Mouse (Mus musculus) heart, postnatal 14 days (tissue): Measurements from ENCODE around the gene Esrp2. TPM values are rescaled to one million over a fixed set of nuclear protein-coding genes. Genes with fewer than 3 reads are reported as not detected.

Experiments
- DNase-seq, 2 experiments: peaks; one replicate each; pipeline ENCODE4 v3.0.0; 2021 to 2022
- intact Hi-C: fragments of 180-260 bp; cut with DNase I; formaldehyde crosslinking; loops from one replicate; pipeline ENCODE4 v1.15.1; 2025
- long read RNA-seq, 2 experiments: library from polyadenylated mRNA; stranded (forward); transcript quantifications; one replicate each; pipeline ENCODE4 v2.0.0; 2021
- total RNA-seq, 2 experiments: library from RNA; stranded (reverse); gene quantifications; 2 replicates each; pipeline ENCODE4 v1.2.3; 2021

Esrp2 gene
- total RNA-seq, result 1 to 10 TPM in 1 of 2 experiments, under 1 TPM in 1; 0.45 to 1.0 TPM
- long read RNA-seq, experiment 1, partial matches to known transcripts, result 0 of 1 reads
- long read RNA-seq, experiment 1, other reads (novel, unspliced or antisense), result 0 of 1 reads
- long read RNA-seq, experiment 2, partial matches to known transcripts, result 1 of 1 reads
- long read RNA-seq, experiment 2, other reads (novel, unspliced or antisense), result 0 of 1 reads

DNA sequence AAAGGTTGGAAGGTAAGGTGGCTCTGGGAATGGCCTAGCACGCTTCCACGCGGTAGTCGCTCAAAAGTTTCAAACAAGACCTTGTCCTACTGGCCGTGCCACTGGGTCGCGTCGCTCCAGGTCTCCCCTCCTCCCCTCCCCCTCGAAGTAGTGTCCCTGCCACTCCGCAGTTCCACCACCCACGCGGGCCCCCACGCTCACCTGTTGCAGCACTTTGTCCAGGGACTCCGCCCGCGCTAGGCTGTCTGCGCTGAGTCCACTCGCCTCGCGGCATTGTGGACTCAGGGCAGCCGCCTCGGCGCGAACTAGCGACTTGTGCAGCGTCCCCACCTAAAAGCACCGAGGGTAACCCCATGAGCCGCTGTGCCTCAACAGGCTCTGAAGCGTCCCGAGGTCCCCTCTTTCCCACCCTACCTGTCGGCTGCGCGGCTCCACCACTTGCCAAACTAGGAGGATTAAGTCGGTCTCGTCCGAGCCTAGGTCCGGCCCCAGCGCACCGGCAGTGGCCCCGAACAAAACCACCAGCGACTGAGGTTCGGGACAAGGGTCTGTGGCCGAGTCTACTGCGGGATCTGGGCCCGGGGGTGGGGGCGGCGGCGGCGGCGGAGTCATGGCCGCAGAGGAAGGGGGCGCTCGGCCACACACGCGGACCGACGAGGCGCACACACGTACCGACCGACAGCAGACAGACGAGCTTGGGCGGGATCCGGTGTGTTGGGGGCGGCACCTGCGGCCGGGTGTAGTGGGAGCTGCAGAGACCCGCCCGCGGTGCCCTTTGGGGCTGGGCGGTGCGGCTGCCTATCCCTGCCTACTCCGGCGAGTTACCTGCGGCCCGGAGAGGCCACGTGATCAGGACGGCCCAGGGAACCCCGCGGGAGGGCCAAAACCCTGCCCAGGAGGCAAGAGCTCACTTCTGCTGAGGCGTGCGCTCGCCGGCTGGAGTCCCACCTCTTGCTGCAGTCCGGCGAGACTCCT lies at the start of gene Esrp2:
Gene Esrp2 (minus strand): TSS at position 819 of the 975 bp plus-strand sequence.
- intact Hi-C loops, result no loop called here
- peak; percentile 46 to 58 for DNase-seq

DNA sequence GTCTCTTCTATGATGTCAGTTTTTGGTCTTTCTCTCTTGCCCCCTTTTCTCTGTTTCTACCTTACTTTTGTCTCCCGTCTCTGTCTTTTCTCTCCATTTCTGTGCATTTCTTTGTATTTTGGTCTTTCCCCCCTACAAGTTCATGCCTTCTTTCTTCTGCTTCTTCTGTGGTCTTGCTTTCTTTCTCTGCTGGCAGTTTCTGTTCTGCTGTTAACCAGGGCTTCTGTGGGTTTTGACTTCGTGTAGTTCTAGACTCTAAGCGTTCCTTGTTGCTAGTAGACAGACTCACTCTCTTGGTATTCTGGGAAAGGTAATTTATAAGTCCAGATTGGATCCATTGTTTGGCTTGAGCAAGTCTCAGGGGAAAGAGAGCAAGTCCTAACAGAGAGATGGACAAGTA lies 49.6 kb upstream of the Esrp2 start:
- intact Hi-C loops, result no loop called here
- no peak for DNase-seq

DNA sequence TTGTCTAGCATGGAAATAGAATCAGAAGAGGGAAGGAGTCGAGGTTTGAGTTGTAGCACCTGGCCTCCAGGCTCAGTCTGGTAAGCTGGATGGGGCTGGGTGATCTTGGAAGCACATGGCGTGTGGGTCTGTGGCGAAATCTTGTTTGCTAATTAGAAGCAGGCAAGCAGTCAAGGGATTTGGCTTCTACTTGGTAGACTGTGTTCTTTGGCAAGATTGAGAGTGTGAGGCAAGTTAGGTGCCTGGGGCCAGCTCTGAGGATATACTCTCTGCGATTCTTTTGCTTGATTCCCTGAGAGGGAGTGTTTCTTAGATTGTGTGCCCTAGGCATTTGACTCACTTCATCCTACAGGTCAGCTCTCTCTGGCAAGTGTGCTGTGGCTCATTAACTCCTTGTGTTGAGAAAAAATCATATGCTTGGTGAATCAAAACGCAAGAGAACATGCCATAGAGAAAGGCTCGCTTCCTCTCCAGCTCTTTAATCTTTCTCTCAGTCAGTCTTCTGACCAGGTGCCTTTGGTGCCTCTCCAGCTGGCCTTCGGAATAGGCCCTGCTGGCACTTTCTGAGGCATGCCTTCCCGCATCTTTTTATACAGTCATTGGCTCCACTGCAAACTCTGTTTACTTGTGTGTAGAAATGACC lies 49.0 kb upstream of the Esrp2 start:
- peak; percentile 38 to 48 for DNase-seq
- intact Hi-C loops, result no loop called here

DNA sequence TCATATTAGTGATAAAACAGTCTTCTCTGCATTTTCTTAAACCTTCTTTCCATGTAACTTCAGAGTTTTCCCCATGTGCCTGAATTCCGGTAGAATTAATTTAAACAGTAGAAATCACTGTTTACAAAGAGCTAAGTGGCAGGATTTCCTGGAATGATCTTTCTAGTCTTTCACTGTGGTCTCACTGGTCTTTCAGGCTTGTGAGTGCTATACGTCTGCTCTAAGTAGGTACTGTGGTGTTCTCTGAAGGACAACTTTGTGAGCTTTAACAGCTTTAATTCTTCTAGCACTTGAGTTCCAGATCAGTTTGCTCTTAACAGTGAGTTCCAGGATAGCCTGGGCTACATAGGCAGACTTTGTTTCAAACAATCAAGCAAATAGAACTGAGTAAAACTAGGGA lies 41.7 kb upstream of the Esrp2 start:
- intact Hi-C loops, result no loop called here
- DNase-seq, result no peak

DNA sequence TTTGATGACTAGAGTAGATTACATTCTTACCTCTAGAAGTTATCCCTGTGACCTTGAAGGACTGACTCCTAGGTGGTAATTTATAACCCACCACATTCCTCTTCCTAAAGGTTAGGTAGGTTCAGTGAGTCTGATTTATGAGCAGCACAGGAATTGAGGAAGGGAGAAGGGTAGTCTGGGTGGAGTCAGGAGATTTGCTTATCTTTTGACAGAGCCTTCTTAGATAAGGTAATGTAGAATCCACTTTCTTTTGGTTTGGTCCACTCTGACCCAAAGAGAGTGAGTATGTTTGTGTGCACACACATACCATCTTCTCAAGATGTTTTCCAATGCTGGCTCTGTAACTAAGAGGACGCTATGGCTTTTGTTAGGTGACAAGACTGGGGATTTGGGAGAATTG lies 40.8 kb upstream of the Esrp2 start:
- intact Hi-C loops, result no loop called here
- DNase-seq, result no peak

DNA sequence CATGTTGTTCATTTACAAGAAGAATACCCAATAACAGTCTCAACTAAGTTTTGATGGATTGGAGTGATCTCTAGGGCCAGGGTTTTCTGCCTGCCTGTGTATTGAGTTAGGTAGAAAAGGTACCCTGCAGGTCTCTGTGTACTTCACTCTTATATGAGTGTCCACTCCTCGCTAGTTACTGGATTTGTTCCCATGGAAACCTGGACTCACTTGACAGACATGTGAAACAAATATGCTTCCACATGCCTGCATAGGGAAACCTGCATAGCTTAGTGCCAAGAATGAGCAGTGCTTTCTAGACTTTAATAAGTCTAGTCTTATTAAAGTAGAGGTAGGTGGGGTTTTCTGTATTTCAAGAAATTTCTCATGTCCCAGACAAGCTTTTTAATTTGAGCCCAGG lies 40.1 kb upstream of the Esrp2 start:
- intact Hi-C loops, result no loop called here
- DNase-seq, result no peak

DNA sequence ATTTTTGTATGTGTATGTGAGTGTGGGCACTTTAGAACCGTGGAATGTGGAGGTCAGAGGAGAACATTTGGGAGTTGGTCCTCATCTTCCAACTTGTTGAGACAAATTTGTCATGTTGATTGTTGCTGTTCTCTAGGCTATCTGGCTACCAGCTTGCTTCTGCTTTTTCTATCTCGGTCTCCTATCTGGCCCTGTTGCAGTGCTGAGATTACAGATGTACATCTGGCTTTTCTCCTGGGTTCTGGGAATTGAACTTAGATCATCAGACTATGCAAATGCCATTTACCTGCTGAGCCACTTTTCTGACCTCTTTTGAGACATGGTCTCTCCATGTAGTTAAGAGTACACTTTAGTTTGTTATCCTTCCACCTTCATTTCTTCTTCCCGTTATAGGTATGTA lies 36.8 kb upstream of the Esrp2 start:
- intact Hi-C loops, result no loop called here
- DNase-seq, result no peak

DNA sequence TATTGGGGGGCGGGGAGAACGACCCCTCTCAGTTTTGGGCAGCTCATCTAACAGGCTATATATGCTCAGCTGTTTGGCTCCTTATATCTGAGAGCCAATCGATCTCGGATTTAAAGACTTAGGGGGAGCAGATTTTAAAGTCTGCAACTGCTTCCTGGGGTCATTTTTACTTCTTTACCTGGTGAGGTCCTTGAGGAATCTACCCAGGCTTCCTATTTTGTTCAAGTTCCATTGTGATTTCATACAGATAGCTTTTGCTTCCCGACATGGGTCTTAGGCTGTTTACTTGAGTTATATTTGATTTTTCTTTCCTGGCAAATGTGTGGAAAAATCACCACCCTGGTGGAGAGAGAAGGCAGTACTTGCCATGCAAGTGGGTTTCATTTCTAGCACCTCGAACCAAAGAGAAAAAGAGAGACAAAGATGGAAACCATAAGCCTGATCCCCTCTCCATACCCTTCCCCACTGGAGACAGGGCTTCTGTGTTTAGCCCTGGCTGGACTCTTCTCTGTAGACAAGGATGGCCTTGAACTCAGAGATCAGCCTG lies 33.2 kb upstream of the Esrp2 start:
- no peak for DNase-seq
- intact Hi-C loops, result loop anchor here (2.0 kb wide), 1 partner anchor 29 kb away; no protein-coding TSS in a partner anchor

DNA sequence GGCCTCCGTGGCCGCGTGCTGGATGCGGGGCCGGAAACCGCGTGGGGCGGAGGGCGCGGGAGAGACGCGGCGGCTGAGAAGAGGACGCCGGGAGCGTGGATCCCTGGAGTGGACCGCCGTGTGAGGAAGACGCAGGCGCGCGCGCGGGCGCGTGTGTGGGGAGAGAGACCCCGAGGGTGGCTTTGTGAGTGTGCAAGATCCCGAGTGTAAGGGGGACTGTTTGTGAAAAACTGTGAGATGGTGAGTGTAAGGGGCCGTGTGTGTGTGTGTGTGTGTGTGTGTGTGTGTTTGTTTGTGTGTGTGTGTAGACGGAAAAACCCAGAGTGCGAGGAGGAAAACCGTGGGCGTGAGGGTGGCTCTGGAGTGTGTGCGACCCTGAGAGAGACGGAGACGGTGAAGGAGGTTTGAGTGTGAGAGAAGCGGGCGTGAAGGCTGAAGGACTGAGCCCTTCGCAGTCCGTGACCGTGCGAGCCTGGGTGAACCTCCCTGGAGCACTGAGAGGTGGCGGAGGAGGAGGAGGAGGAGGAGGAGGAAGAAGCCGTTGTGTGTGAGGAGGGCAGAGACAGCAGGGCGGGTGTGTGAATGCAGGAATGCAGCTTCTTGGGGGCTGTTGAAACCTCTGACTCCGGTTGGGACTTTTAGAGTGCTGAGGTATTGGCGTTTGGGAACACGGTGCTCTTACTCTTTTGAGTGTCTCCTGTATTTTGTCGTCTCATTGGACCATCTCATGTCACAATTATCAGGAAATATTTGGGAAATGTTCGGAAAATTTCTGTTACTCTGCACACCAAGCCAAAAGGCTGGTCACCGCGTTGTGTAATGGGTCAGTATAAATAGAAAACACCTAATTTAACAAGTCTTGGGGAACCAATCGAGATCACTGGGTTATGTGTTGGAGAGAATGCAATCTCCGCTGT lies 32.5 kb upstream of the Esrp2 start:
- intact Hi-C loops, result loop anchor here (2.0 kb wide), 1 partner anchor 28 kb away; no protein-coding TSS in a partner anchor
- DNase-seq, result peak; percentile 41 to 42

DNA sequence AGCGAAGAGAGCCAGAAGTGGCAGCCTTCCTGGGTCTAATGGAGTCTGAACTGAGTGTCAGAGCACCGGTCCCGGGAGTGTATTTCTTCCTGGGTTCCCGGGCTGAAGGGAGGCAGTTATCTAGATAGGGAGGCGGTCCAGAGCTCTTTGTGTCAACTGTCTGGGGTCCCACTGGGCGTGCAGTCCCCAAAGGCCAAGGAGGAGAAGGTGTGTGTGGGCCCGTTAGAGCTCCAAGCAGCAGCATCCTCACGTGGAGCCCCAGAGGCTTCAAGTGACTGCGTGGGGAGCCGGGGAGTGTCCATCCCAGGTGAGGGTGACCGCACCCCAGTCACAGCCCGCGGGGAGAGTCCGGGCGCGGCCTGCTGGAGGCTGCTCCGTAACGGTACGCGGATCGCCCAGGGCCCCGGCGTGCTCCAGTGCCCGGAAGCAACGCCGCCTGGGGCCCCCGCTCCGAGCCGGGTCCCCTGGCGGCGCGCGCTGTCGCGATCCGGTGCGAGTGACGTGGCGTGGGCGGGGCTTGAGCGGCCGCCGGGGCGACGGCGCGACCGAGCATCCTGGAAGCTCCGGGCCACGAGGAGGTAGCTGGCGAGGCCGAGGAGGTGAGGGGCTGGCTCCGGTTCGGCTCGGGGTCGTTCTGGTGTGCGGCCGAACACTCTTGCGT lies 31.7 kb upstream of the Esrp2 start, which contains the start of gene Slc7a6:
Gene Slc7a6 (plus strand): TSS at position 502 of the 661 bp plus-strand sequence.
- peak; percentile 90 to 91 for DNase-seq
- intact Hi-C loops, result loop anchor here (2.0 kb wide), 1 partner anchor 28 kb away; no protein-coding TSS in a partner anchor

DNA sequence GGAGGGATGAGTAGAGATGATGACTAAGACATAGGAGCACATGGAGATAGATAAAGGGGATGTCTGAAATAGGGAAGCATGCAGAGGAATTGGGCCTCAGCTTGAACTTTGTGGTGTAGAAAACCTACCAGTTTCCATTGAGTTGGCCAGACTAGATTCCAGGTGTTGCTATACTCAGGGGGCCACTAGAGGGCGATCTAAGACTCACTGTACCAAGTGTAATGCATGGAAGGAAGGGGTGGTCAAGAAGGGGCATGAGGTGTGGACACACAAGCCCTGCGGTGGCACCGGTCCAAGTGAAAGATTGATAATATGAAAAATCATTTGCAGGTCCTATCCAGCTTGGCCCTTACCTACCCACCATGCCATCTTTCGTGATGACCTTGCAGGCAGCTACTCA lies 28.7 kb upstream of the Esrp2 start:
- DNase-seq, result peak; percentile 65 to 80
- intact Hi-C loops, result no loop called here

DNA sequence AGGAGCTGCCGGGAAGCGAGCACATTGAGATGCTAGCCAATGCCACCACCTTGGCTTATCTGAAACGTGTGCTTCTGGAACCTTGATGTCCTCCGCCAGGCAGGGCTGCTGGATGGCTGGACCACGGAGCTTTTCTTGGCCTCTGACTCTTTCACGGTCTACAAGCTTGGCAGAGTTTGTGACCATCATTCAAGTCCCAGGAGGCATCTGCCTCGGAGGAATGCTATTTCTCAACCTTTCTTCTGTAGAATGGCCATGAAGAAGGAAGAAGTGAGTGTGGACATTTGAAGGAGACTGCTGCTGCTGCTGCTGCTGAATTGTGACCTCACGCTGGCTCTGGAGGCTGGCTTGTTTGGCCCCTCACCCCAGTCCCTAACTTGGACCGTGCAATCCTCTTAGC lies 26.5 kb upstream of the Esrp2 start:
- no peak for DNase-seq
- intact Hi-C loops, result no loop called here

DNA sequence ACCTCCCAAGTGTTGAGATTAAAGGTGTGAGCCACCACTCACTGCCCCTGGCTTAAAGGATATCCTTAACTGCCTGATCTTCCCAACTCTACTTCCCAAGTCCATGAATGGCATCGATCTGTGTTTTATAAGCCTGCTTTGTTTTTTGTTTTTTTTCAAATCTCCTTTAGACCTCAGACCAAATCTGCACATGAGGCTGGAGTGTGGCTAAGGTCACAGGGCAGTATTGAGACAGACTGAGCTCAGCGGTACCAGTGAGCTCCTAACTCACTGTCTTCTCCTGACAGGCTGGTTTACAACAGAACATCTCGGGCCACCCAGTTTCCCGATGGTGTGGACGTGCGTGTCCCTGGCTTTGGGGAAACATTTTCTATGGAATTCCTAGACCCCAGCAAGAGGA lies 23.1 kb upstream of the Esrp2 start:
- no peak for DNase-seq
- intact Hi-C loops, result no loop called here

DNA sequence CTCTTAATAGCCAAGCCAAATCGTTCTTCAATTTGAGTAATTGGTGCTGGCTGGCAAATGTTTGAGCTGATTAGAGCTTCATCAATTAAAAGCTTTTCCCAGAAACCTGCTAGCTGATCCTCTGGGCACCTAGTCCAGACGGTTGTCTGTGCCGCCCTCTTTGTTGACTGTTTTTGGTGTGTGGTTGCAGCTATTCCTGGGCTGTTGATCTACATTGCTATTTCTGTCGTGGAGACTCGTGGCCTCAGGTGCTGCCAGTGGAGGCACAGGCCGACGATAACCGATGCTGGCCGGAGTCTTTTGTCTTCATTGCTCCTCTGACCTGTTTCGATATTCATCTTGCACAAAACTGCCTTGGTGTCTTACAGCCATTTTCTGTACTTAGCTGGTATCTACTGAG lies 21.6 kb upstream of the Esrp2 start:
- no peak for DNase-seq
- intact Hi-C loops, result no loop called here

DNA sequence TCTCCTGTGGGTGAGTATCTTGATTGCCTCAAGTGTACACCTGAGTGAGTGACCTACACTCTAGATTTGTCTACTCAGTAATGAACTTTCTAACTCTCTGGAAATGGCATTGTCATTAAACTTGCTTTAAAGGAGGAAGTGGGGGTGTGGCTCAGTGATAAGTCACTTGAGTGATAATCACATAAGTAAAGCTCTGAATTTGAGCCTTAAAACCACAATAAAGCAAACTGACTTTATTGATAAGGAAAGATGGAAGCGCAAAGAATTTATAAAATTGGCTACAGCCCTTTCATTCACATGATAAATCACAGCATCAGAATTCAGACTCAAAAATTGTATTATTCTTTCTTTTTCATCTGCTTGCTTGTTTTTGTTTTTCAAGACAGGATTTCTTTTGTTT lies 20.6 kb upstream of the Esrp2 start:
- no peak for DNase-seq
- intact Hi-C loops, result no loop called here

DNA sequence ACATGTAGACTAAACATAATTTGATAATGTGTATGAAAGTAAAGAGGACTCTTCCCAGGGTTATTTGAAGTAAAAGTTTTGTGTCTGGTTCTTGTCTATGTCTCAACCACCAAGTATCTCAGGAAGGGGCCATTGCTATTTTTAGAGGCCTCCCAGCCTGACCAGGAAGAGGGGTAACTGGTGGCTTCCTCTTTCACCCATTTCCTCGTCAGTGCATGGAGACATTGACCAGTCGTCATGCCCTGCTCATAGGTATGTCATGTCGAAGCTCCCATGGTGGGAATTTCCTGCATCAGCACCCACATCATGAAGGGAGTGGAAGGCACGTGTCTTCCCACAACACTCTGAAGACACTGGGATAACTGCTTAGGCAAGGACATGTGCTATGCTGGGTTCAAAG lies 16.1 kb upstream of the Esrp2 start:
- DNase-seq, result no peak
- intact Hi-C loops, result no loop called here

DNA sequence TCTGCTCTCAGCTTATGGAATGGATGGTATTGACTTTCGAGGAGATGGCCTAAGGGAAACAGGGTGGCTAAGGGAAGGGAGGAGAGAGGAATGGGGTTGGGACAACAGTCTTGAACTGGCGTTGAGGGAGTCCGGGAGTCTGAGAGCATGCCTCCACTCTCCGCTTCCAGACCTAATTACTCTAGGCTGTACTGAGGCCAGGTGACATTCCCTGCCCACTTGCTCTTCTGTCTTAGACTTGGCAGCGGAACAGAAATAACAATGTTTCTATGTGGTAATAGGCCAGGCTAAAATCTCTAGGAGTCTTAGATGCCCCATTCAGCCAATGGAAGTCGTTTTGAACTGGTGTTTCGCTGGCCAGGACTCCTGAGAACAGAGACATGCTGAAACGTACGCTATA lies 14.3 kb upstream of the Esrp2 start:
- intact Hi-C loops, result no loop called here

DNA sequence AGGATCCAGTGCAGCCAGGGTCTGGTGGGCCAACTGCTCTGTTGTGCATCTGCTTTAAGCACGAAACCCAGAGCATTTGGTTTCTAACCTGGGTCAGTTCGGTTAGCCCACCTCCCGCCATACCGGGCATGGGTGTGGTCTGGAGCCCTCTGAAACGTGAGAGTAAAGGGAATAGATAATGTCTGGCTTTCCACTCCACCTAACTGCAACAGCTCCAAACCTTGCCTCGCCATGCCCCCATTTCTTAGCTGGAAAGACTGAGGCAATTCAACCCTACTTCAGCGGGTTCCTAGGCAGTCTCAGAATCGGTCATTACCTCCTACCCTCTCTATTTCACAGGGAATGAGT lies 13.9 kb upstream of the Esrp2 start:
- no peak for DNase-seq
- intact Hi-C loops, result no loop called here

More for the DNA sequence above, 14.3 kb upstream of the Esrp2 start:
- no peak for DNase-seq
